Mouse (Mus musculus) megakaryocyte, embryonic 14.5 days (primary cell): ENCODE measurements around the gene Hnrnpc. TPM values are rescaled to one million over a fixed set of nuclear protein-coding genes. Genes with fewer than 3 reads are reported as not detected.

Source experiments
- H3K27me3 ChIP-seq: replicated peaks from 2 replicates; pipeline ENCODE3; 2012; ENCODE audit warnings: inconsistent platforms
- H3K36me3 ChIP-seq: replicated peaks from 2 replicates; pipeline ENCODE3; 2012; ENCODE audit warnings: low read length, inconsistent platforms, mixed read lengths
- H3K4me1 ChIP-seq: 2 replicates; pipeline ENCODE4 v1.6.1; 2012; ENCODE audit warnings: inconsistent platforms
- H3K4me3 ChIP-seq: replicated peaks from 2 replicates; pipeline ENCODE3; 2012; ENCODE audit warnings: moderate library complexity, mild to moderate bottlenecking, inconsistent platforms
- H3K9me3 ChIP-seq: 2 replicates; pipeline ENCODE4 v1.6.1; 2012; ENCODE audit warnings: inconsistent platforms
- FLI1 ChIP-seq: IDR thresholded peaks from 2 replicates; pipeline ENCODE4 v1.6.1; 2012; ENCODE audit warnings: low read length, inconsistent platforms, mixed read lengths
- GATA1 ChIP-seq: IDR thresholded peaks from 3 replicates; pipeline ENCODE4 v1.6.1; 2012; ENCODE audit warnings: mixed read lengths, low read length, inconsistent platforms, borderline replicate concordance
- polyA plus RNA-seq: library from polyadenylated mRNA; stranded (reverse); fragments of >175 nt; gene quantifications from 2 replicates; pipeline ENCODE4 v1.2.3, GENCODE M21; 2012; ENCODE audit warnings: low replicate concordance; ENCODE audit not compliant: insufficient read depth

The Hnrnpc gene
- polyA plus RNA-seq: 1.1 and 32.3 TPM in 2 replicates

DNA sequence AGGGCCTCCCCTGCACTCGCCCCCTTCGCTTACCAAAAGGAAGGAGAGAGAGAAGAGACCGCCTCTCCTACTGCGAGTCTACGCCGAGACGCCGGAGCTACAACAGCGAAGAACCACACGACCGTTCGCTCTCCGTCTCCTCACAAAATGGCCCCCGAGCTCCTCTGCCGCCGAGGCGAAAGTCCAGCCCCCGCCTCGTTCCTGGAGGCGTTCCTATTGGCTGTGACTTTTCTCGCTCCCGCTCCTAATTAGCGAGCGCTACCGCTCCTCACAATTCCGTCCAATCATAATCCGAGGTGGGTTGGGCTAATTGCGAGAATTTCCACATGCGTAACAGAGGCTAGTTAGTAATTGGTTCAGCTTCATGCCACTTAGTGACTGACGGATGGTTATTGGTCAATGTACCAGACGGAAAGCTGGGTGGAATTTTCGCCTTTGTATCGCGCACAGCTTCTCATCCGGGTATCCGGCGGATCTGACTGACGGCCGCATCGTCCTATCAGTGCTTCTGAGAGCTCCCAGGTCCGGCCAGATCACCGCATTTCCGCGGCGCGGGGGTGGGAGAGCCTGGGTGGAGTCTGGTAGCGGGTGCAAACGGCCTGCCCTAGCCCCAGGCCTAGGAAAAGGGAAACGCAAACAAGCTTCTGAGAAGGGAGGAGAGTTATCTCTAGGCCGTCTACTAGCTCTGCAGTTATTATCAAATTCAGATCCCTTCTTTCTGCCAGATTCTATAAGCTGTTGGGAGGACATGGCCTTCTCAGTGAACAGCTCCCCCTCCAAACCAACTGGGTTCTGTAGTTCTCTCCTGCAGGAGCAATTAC lies at the start of gene Hnrnpc:
Gene Hnrnpc, minus strand, starts transcription at position 173 of the 821 bp plus-strand sequence.
- Histone ChIP-seq H3K4me1 (peaks cover 38% of the 10 kb centered on the region), H3K27me3 (no peaks in the 10 kb centered on the region), H3K4me3 (peak within 1 kb of the TSS; percentile 99), H3K9me3 (no peaks in the 10 kb centered on the region), H3K36me3 (peaks cover 22% of the 10 kb centered on the region)
- no peak for TF ChIP-seq GATA1
- no peak for TF ChIP-seq FLI1

- Histone ChIP-seq H3K4me1 (peaks cover 10% of the 10 kb centered on the region), H3K9me3 (no peaks in the 10 kb centered on the region), H3K4me3 (no peak overlapping the region), H3K27me3 (peaks cover 4% of the 10 kb centered on the region), H3K36me3 (peaks cover under 1% of the 10 kb centered on the region)
- TF ChIP-seq GATA1 (no peak), FLI1 (no peak)
These were observed 48.8 kb upstream of the Hnrnpc start for GRCm38 (mm10) chr14:52152613-52153012.

DNA sequence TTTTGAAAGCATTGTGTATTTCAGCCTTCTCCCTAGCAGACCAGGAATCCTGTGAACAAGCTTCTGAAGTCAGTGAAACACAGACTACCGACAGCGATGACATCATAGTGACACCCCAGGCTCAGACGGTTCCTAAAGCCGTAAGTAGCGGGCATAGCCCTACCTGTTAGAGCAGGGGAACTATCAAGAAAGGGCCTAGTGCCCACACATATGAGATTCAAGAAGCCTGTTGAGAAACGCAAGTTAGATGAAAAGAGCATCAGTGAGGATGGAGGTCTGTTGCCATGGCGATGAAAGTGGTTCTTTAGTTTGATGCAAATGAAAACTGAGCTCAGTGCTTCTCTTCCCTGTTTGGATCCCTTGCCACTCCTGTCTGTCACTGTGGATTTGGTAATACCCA lies 48.4 kb upstream of the Hnrnpc start:
- no peak overlapping the region for H3K4me3 ChIP-seq
- no peak for TF ChIP-seq FLI1
- no peak for TF ChIP-seq GATA1
- no peaks in the 10 kb centered on the region for H3K36me3 ChIP-seq

GRCm38 (mm10) chr14:52149888-52150287 lies 46.1 kb upstream of the Hnrnpc start:
- Histone ChIP-seq H3K9me3 (no peaks in the 10 kb centered on the region), H3K36me3 (no peaks in the 10 kb centered on the region)

More for the DNA sequence above, 48.4 kb upstream of the Hnrnpc start:
- H3K4me1 ChIP-seq: peaks cover 8% of the 10 kb centered on the region
- H3K9me3 ChIP-seq: no peaks in the 10 kb centered on the region
- H3K27me3 ChIP-seq: peaks cover 7% of the 10 kb centered on the region

DNA sequence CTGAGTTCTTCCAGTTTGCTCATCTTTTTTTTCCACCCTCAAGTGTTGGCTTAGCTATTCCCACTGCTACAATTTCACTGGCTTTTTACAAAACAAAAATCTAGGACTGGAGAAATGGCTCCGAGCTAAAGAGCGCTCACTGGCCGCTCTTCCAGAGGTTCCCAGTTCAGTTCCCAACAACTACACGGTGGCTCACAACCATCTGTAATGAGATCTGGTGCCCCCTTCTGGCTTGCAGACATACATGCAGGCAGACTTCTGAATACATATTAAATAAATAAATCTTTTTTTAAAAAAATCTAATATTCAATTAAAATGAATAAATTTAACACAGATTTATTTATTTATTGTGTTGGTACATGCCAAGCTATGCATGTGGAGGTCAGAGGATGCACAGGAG lies 42.7 kb upstream of the Hnrnpc start:
- peaks cover 12% of the 10 kb centered on the region for H3K4me1 ChIP-seq
- no peak overlapping the region for H3K4me3 ChIP-seq
- TF ChIP-seq FLI1 (no peak), GATA1 (no peak)
- peaks cover 31% of the 10 kb centered on the region for H3K27me3 ChIP-seq
- no peaks in the 10 kb centered on the region for H3K9me3 ChIP-seq
- H3K36me3 ChIP-seq: no peaks in the 10 kb centered on the region

More at GRCm38 (mm10) chr14:52149888-52150287, 46.1 kb upstream of the Hnrnpc start:
- H3K4me1 ChIP-seq: peaks cover 4% of the 10 kb centered on the region
- peaks cover 16% of the 10 kb centered on the region for H3K27me3 ChIP-seq
- TF ChIP-seq GATA1: no peak
- TF ChIP-seq FLI1: no peak
- H3K4me3 ChIP-seq: no peak overlapping the region

GRCm38 (mm10) chr14:52144165-52144564 lies 40.3 kb upstream of the Hnrnpc start:
- no peaks in the 10 kb centered on the region for H3K9me3 ChIP-seq
- no peaks in the 10 kb centered on the region for H3K36me3 ChIP-seq
- peaks cover 24% of the 10 kb centered on the region for H3K4me1 ChIP-seq
- H3K27me3 ChIP-seq: peaks cover 35% of the 10 kb centered on the region
- H3K4me3 ChIP-seq: no peak overlapping the region
- TF ChIP-seq GATA1 (no peak), FLI1 (no peak)

DNA sequence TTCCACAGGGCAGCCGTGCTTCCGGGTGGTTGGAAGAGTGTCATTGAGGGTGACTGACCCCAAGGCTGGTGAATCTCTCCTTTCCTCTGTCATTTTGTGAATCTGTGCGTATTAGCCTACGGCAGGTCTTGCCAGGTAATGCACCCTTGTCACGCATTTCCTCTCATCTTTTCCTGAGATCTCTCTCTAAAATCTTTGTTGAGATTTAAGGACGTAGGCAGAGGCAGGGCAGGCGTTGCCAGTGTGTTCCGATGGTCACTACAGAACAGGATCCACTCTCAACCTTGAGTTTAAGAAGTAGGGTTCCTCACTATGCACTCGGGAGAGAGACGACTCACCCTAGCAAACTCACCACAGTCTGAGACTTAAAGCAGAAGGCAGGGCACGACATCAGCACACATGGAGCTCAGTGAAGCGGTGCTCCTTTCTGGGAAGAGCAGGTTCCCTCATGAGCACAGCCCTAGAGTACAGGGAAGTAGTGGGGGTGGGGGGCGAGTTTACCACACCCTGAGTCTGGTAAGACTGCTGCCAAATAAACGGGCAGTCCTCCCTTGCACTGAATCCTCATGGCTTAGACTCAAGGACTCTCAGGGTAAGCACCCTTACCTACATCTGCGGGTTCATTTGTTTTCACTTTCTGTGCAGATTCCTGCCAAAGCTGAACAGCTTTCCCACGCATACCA lies 37.8 kb upstream of the Hnrnpc start:
- Histone ChIP-seq H3K4me3 (no peak overlapping the region), H3K9me3 (no peaks in the 10 kb centered on the region), H3K27me3 (peaks cover 30% of the 10 kb centered on the region), H3K4me1 (peaks cover 24% of the 10 kb centered on the region), H3K36me3 (no peaks in the 10 kb centered on the region)
- TF ChIP-seq FLI1 (no peak), GATA1 (no peak)

DNA sequence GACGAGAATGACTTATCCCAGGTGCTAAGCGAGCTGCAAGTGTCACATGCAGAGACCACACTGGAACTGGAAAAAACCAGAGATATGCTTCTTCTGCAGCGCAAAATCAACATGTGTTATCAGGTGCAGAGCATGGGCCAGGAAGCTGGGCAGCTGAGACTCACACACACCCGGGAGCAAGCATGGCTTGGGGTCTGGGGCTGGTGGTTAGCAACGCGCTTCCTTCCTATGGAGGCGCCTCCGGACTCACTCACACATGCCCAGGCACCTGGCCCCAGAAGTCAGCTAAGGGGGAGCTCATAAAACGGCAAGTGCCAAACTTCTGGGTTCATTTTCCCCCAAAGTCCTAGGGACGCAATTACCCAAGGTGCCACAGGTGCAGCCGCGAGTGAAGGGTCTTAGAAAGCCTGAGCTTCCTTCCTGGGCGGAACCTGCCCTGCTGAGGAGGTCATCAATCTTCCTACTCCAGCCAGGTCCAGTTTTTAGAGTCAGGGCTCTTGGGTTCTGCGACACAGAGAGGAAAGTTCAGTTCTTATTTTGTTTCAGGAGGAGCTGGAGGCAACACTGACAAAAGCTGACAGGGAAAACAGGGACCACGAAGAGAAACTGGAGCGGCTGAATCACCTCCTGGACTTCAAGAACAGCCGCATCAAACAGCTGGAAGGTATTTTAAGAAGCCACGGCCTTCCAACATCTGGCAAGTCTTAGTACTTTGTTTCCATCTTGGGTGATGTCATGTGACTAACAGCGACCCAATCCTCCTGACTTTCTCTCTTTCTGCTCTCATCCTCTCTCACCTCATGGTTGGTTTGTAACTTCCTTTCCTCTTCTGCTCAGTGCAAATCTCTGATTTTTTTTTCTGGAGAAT lies 37.0 kb upstream of the Hnrnpc start:
- TF ChIP-seq FLI1 (no peak), GATA1 (no peak)
- Histone ChIP-seq H3K36me3 (no peaks in the 10 kb centered on the region), H3K27me3 (peaks cover 31% of the 10 kb centered on the region), H3K4me1 (peaks cover 24% of the 10 kb centered on the region), H3K9me3 (no peaks in the 10 kb centered on the region), H3K4me3 (peak overlapping the region; percentile 85)

- Histone ChIP-seq H3K4me3 (no peak overlapping the region), H3K36me3 (no peaks in the 10 kb centered on the region)
These were observed 29.8 kb upstream of the Hnrnpc start for GRCm38 (mm10) chr14:52133584-52133983.

More at GRCm38 (mm10) chr14:52133584-52133983, 29.8 kb upstream of the Hnrnpc start:
- Histone ChIP-seq H3K4me1 (no peaks in the 10 kb centered on the region), H3K9me3 (peaks cover 9% of the 10 kb centered on the region), H3K27me3 (peaks cover 2% of the 10 kb centered on the region)
- no peak for TF ChIP-seq GATA1
- TF ChIP-seq FLI1: no peak
